Mouse (Mus musculus) embryonic fibroblast, embryonic 13.5 days (primary cell): ENCODE measurements around the gene Rapgef5.

Experiments used
- CTCF ChIP-seq: IDR thresholded peaks from 2 replicates; pipeline ENCODE4 v1.5.1; 2011; ENCODE audit warnings: mild to moderate bottlenecking, control low read depth, low read length, moderate library complexity, borderline replicate concordance; ENCODE audit not compliant: insufficient read depth
- POLR2A ChIP-seq: IDR thresholded peaks from 2 replicates; pipeline ENCODE4 v1.6.1; 2011; ENCODE audit warnings: low read depth, mild to moderate bottlenecking, control low read depth, low read length, moderate library complexity

GRCm38 (mm10) chr12:117479680-117480079 is 36.6 kb upstream of the Rapgef5 start:
- TF ChIP-seq POLR2A = no peak
- no peak for TF ChIP-seq CTCF
